Mouse (Mus musculus) kidney, embryonic 15.5 days (tissue): ENCODE measurements around the gene Bcl9l. TPM values are rescaled to one million over a fixed set of nuclear protein-coding genes. Genes with fewer than 3 reads are reported as not detected.

ENCODE experiments used
- ATAC-seq: fragments of 200-750 bp; cut with Nextera tagmentation; replicated peaks from 2 replicates; pipeline ENCODE4 v1.8.0; 2017; ENCODE audit warnings: moderate TSS enrichment; ENCODE audit not compliant: low FRiP score
- H3K27ac ChIP-seq: fragments of 300-500 bp; sonication (generic); 2 replicates; pipeline ENCODE4 v1.5.1; 2015; ENCODE audit warnings: mild to moderate bottlenecking, inconsistent platforms
- H3K27me3 ChIP-seq: fragments of 300-500 bp; sonication (generic); 2 replicates; pipeline ENCODE4 v1.6.1; 2015; ENCODE audit warnings: inconsistent platforms
- H3K36me3 ChIP-seq: fragments of 300-500 bp; sonication (generic); 2 replicates; pipeline ENCODE4 v1.6.1; 2015; ENCODE audit warnings: inconsistent platforms
- H3K4me1 ChIP-seq: fragments of 300-500 bp; sonication (generic); 2 replicates; pipeline ENCODE4 v1.6.1; 2015; ENCODE audit warnings: inconsistent platforms
- H3K4me2 ChIP-seq: fragments of 300-500 bp; sonication (generic); 2 replicates; pipeline ENCODE4 v1.6.1; 2015; ENCODE audit warnings: moderate library complexity, mild to moderate bottlenecking, inconsistent platforms
- H3K4me3 ChIP-seq: fragments of 300-500 bp; sonication (generic); replicated peaks from 2 replicates; pipeline ENCODE4 v1.5.1; 2015; ENCODE audit warnings: mild to moderate bottlenecking, inconsistent platforms
- H3K9ac ChIP-seq: fragments of 300-500 bp; sonication (generic); 2 replicates; pipeline ENCODE4 v1.6.1; 2015; ENCODE audit warnings: mild to moderate bottlenecking, inconsistent platforms
- H3K9me3 ChIP-seq: fragments of 300-500 bp; sonication (generic); replicated peaks from 2 replicates; pipeline ENCODE4 v1.6.1; 2016; ENCODE audit warnings: inconsistent platforms
- WGBS: fragments of 180-500 bp; shearing (Covaris S2); methylation state at CpG from one replicate; pipeline ENCODE4 v1.1.7; 2015; ENCODE audit warnings: mixed read lengths; 5-methylcytosine and 5-hydroxymethylcytosine counted together
- polyA plus RNA-seq: library from polyadenylated mRNA; unstranded; fragments of >200 nt; fragmentation: Nextera tagmentation; extraction: Ambion mirVana; gene quantifications from 2 replicates; pipeline ENCODE4 v1.2.1, GENCODE M21; 2015

Gene Bcl9l
- polyA plus RNA-seq, 1 experiment from 2014 or later: 11.7 TPM

DNA sequence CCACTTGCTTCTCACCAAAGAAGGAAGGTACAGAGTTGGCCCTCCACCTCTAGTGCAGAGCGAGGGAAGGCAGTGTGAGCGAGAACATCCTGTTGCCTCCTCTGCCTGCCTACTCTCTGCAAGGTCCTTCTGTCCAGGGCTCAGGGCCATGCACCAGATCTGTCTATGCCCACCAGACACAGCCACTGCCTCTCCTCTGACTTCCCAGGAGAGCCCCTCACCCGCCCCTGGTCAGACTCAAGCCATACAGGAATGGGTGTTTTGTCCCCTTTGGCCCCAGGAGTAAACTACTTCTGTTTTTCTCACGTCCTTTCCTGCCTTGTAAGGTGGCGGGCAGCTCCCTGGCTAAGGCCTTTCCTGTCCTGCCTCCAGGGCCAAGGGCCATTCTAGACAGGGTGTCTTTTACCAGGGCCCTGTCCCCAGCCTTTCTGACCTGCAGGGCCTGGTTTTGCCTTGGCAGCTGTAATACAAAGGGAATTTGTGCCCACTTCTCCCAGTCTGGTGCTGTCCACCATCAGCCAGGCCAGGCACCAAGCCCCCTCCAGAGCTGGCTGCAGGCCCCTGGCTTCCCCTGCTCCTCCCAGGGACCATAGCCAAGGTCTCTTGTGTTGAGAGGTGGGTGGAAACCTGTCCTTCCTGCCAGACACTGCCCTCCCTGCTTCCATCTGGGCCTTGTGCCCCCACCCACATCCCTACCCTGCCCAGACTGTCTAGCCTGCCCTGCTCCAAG lies 28.4 kb downstream of the Bcl9l start:
- Histone ChIP-seq H3K9ac (no peak overlapping the region), H3K4me2 (no peak overlapping the region), H3K27me3 (no peaks in the 10 kb centered on the region), H3K4me1 (peaks cover 50% of the 10 kb centered on the region), H3K9me3 (no peaks in the 10 kb centered on the region), H3K4me3 (no peak overlapping the region), H3K27ac (no peak overlapping the region), H3K36me3 (peaks cover 33% of the 10 kb centered on the region)
- 70% methylated on average over 5 of the region's 5 CpGs for WGBS
- ATAC-seq: no peak

DNA sequence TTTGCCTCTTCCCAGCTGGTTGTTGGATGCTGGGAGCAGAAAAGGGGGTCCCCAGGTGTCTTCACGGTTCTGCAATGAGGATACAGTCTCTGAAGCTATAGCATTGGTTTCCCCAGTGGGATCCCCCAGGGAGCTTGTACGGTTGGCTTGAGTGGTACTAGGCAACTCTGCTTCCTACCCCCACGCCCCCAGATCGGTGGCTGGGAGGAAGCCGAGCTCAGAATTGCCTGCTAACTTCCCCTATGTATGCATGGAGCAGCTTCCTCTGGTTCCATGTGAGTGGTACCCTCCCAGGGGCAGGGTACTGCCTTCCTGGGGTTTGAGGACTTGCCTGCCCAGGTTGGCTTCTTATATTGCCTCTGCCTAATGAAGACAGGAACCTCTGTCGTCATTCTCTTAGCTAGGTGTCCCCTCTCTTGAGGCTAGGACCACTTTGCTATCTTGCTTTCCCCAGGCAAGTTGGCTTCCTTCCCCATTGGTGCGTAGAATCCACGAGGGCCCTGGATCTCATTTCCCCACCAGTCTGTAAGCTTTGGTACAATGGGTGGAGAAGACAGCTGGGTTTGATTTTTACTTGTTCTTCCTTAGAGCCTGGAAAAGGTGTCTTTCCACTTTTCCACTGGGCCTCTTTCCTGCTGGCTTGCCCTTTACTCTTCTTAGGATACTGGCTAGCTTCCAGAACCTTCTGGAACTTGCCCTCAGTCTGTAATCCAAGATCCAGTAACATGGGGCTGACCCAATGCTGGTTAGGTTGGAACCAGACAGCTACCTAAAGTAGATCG lies 29.5 kb downstream of the Bcl9l start:
- Histone ChIP-seq H3K4me3 (no peak overlapping the region), H3K9ac (no peak overlapping the region), H3K4me1 (peaks cover 50% of the 10 kb centered on the region), H3K9me3 (no peaks in the 10 kb centered on the region), H3K27ac (0 out of 2 replicates have a peak overlapping the region, but pooled peaks have one; percentile 15), H3K36me3 (peaks cover 23% of the 10 kb centered on the region), H3K27me3 (no peaks in the 10 kb centered on the region), H3K4me2 (no peak overlapping the region)
- 65% methylated on average over 9 of the region's 9 CpGs for WGBS
- ATAC-seq: no peak

DNA sequence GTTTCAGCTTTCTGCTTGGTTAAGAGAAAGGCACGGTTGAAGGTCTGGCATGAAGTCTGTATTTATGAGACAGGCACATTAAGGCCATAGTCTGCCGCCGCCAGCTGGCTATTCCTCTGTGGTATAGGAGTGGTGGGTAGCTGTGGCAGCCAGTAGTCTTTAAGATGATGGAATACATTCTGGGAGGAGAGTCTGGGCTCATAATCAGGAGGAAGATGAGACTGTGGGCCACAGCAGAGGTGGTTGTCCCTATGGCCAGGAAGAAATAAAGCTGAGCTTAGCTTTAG lies 30.0 kb downstream of the Bcl9l start:
- no peaks in the 10 kb centered on the region for H3K27me3 ChIP-seq
- no peaks in the 10 kb centered on the region for H3K9me3 ChIP-seq
- peaks cover 50% of the 10 kb centered on the region for H3K4me1 ChIP-seq
- H3K27ac ChIP-seq: no peak overlapping the region
- H3K4me3 ChIP-seq: no peak overlapping the region
- no peak for ATAC-seq
- H3K4me2 ChIP-seq: no peak overlapping the region
- H3K9ac ChIP-seq: no peak overlapping the region
- WGBS: 65% methylated on average over 3 of the region's 3 CpGs
- peaks cover 17% of the 10 kb centered on the region for H3K36me3 ChIP-seq

DNA sequence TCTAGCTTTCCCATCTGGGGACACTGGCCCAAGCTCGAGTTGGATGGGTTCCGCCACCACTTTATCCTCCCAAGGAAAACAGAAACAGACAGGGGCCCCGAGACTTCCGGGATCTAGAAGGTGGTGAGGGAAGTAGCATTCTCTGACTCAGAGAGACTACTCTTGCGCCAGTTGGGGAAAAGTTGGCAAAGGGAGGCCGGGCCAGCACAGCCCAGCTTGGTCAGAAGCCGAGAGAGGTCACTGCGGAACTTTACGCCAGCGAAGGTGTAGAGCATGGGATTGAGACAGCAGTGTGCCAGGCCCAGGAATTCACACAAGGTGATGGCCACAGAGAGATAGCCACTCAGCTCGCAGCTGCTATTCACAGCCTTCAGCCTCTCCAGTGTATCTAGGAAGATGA lies 30.5 kb downstream of the Bcl9l start:
- H3K36me3 ChIP-seq: peaks cover 13% of the 10 kb centered on the region
- no peaks in the 10 kb centered on the region for H3K27me3 ChIP-seq
- no peak overlapping the region for H3K27ac ChIP-seq
- no peak overlapping the region for H3K4me2 ChIP-seq
- peaks cover 48% of the 10 kb centered on the region for H3K4me1 ChIP-seq
- ATAC-seq: no peak
- no peak overlapping the region for H3K9ac ChIP-seq
- H3K4me3 ChIP-seq: no peak overlapping the region
- H3K9me3 ChIP-seq: no peaks in the 10 kb centered on the region
- 88% methylated on average over 11 of the region's 11 CpGs for WGBS

DNA sequence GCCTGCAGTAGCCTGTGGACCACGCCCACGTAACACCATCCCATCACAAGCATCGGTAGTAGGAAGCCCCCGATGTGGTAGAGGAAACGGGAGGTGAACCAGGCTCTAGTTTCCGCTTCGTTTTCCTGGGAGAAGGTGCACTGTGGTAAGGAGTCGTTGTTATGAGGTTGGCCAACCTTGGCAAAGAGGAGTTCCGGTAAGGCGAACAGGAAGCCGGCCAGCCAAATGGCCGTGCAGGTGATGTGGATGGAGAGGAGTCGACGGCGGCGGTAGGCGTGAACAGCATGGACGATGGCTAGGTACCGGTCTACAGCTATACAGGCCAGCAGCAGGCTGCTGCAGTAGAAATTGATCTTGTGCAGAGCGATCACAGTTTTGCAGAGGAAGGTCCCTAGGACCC lies 31.0 kb downstream of the Bcl9l start:
- H3K27me3 ChIP-seq: no peaks in the 10 kb centered on the region
- peaks cover 8% of the 10 kb centered on the region for H3K36me3 ChIP-seq
- 75% methylated on average over 20 of the region's 20 CpGs for WGBS
- H3K4me2 ChIP-seq: no peak overlapping the region
- no peak overlapping the region for H3K9ac ChIP-seq
- no peak overlapping the region for H3K27ac ChIP-seq
- no peak overlapping the region for H3K4me3 ChIP-seq
- H3K4me1 ChIP-seq: peaks cover 45% of the 10 kb centered on the region
- no peaks in the 10 kb centered on the region for H3K9me3 ChIP-seq
- no peak for ATAC-seq

DNA sequence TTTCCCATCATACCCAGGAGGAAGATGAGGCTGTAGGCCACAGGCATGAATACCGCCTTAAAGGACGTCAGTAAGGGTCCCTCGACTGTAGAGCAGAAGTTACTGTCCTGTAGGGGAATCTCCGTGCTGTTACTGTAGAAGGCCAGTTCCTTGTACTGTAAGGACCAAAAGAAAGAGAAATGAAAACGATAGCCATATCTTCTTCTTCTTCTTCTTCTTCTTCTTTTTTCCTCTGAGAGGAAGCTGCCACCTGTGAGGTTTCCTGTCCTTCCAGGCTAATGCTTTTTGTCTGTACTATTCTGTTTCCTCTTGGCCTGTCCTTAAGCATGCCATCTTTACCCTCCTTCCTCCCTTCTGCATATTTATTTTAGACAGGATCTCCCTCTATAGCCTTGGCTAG lies 31.5 kb downstream of the Bcl9l start:
- no peak overlapping the region for H3K4me2 ChIP-seq
- H3K4me1 ChIP-seq: peaks cover 39% of the 10 kb centered on the region
- WGBS: 91% methylated on average over 5 of the region's 5 CpGs
- H3K9ac ChIP-seq: no peak overlapping the region
- ATAC-seq: no peak
- H3K36me3 ChIP-seq: peaks cover 2% of the 10 kb centered on the region
- H3K27me3 ChIP-seq: no peaks in the 10 kb centered on the region
- no peaks in the 10 kb centered on the region for H3K9me3 ChIP-seq
- no peak overlapping the region for H3K4me3 ChIP-seq
- no peak overlapping the region for H3K27ac ChIP-seq

DNA sequence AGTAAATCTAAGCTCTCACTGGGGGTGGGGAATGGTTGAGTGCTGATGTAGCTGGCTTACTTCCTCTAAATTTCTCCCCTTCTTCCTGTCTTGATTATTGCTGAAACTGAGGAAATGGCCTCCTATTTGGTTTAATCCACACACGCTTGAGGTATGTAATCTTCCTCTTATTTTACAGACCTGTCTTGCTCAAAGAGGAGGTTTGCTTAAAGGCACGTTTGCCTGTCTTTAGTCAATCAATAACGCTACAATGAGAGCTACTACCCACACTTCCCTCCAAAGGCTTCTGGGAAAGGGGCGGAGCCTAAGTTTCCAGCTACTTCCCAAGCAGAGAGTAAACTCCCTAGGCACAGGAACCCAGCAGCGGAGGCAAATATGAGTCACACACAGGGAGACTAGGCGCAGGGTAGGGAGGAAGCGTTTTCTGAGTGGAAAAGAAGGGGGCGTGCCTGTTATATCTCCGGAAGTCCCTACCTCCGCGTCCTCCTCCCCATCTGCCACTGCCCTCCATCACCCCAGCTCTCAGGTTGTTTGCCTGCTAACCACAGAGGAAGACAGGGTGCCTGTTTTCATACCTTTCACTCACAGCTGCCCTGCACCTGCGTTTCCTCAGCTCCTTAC lies 32.6 kb downstream of the Bcl9l start:
- H3K4me2 ChIP-seq: peak overlapping the region; percentile 18; the same call in 1 of the 2 replicates
- H3K4me3 ChIP-seq: no peak overlapping the region
- no peak overlapping the region for H3K9ac ChIP-seq
- WGBS: 57% methylated on average over 12 of the region's 12 CpGs
- H3K36me3 ChIP-seq: no peaks in the 10 kb centered on the region
- H3K27ac ChIP-seq: peak overlapping the region; percentile 10
- peak; percentile 59; the same call in 1 of the 2 replicates for ATAC-seq
- no peaks in the 10 kb centered on the region for H3K27me3 ChIP-seq
- peaks cover 28% of the 10 kb centered on the region for H3K4me1 ChIP-seq
- H3K9me3 ChIP-seq: no peaks in the 10 kb centered on the region

DNA sequence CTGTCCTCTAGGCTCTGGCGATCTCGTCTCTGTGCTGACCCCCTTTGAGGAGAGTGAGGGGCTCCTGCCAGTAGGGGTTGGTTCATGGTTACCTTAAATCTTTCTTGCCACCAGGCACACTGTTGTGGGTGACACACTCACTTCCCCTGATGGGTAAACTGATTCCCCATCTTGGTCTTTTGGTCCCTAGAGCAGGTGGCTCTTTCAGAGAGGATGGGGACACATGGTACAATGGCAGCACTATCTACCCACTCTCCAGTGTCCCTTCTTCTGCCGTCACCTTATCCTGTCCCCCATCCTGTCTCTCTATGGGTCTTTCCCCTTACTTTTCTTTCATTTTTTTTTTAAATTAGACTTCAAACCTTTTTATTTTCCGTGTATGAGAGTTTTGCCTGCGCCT lies 33.3 kb downstream of the Bcl9l start:
- no peak for ATAC-seq
- Histone ChIP-seq H3K9me3 (no peaks in the 10 kb centered on the region), H3K4me2 (no peak overlapping the region), H3K36me3 (no peaks in the 10 kb centered on the region), H3K4me3 (no peak overlapping the region), H3K9ac (no peak overlapping the region), H3K27ac (peak overlapping the region; percentile 10; the same call in 1 of the 2 replicates), H3K4me1 (peaks cover 22% of the 10 kb centered on the region), H3K27me3 (no peaks in the 10 kb centered on the region)
- 89% methylated on average over 5 of the region's 5 CpGs for WGBS

DNA sequence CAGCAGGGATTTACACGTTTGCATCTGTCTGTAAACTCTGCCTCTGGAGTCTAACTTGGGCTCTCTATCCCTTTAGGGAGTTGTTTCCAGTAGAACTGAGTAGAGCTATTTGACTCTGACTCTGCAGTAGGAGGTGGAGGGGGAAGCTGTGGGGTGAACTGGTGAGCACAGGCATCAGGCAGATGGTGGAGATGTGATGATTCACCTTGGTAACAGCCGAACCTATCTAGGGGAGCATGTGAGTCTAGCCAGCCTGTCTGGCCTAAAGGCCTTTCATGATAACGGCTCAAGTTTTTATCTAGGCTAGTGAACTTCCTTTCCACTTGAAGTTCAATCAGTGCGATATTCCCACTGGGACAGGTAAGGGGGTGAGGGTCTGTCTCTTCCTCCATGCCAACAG lies 34.7 kb downstream of the Bcl9l start:
- Histone ChIP-seq H3K9ac (no peak overlapping the region), H3K4me2 (no peak overlapping the region), H3K4me3 (no peak overlapping the region), H3K36me3 (no peaks in the 10 kb centered on the region), H3K9me3 (no peaks in the 10 kb centered on the region), H3K27ac (no peak overlapping the region), H3K4me1 (0 out of 2 replicates have a peak, but pooled peaks cover 10% of the 10 kb centered on the region), H3K27me3 (no peaks in the 10 kb centered on the region)
- 75% methylated on average over 4 of the region's 4 CpGs for WGBS
- ATAC-seq: no peak

DNA sequence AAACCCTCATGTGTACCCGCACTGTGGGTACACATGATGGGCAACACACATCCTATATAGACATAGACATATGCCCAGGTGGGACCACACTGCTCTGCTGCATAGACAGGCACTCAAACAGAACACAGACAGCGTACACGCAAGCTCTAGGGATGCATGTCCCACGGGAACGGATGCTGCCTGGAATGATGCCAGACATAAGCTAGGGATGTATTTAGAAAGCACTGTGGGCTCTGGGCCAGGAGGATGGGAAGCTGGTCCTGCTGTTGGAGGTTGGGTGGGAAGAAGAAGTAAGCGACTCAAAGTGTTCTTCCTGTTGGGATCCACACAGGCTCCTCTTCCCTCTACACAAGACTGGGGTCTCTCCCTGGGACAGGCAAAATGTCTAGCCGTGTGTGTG lies 35.4 kb downstream of the Bcl9l start:
- Histone ChIP-seq H3K9ac (no peak overlapping the region), H3K4me1 (0 out of 2 replicates have a peak, but pooled peaks cover 9% of the 10 kb centered on the region), H3K4me2 (no peak overlapping the region), H3K9me3 (no peaks in the 10 kb centered on the region), H3K36me3 (no peaks in the 10 kb centered on the region), H3K4me3 (no peak overlapping the region), H3K27me3 (no peaks in the 10 kb centered on the region), H3K27ac (no peak overlapping the region)
- WGBS: 74% methylated on average over 7 of the region's 7 CpGs
- ATAC-seq: no peak

DNA sequence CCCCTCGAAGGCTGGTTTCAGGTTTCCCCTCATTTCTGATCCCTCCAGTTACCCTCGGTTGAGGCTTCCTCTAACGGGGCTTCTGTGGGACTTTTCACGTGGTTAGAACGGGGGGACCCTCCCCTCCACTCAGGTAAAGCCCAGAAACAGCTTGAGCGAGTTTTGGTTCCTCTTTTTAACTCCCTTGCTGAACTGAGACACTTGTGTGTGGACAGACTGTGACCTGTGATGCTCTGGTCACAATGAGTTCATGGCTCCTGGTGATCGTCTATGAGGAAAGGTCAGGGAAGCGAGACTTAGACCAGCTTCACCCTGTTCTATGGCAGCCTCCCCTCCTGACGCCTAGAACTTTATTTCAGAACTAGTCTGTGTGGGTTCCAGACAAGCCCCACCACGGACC lies 39.3 kb downstream of the Bcl9l start:
- no peaks in the 10 kb centered on the region for H3K9me3 ChIP-seq
- H3K27ac ChIP-seq: no peak overlapping the region
- WGBS: 76% methylated on average over 10 of the region's 10 CpGs
- no peak for ATAC-seq
- H3K27me3 ChIP-seq: no peaks in the 10 kb centered on the region
- no peak overlapping the region for H3K4me3 ChIP-seq
- no peaks in the 10 kb centered on the region for H3K4me1 ChIP-seq
- H3K36me3 ChIP-seq: no peaks in the 10 kb centered on the region
- no peak overlapping the region for H3K9ac ChIP-seq
- no peak overlapping the region for H3K4me2 ChIP-seq

DNA sequence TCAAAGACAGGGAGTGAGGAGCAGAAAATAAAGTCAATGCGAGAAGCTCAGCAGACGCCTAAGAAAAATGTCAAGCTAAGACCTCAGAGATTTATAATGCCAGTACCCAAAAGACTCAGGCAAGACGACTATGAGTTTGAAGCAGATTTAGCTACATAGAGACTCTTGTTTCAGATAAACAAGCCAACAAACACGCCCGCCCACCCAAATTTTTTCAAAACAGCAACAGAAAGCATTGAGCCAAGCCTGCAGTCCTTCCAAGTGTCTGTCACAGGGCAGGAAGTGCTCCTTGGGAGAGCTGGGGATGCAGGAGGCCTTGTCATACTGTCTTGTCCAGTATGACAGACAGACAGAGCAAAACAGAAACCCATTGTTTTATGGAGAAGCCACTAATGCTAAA lies 41.1 kb downstream of the Bcl9l start:
- no peak for ATAC-seq
- Histone ChIP-seq H3K4me3 (no peak overlapping the region), H3K27me3 (no peaks in the 10 kb centered on the region), H3K36me3 (no peaks in the 10 kb centered on the region), H3K4me2 (no peak overlapping the region), H3K9ac (no peak overlapping the region), H3K9me3 (no peaks in the 10 kb centered on the region), H3K27ac (no peak overlapping the region), H3K4me1 (no peaks in the 10 kb centered on the region)
- 59% methylated on average over 5 of the region's 5 CpGs for WGBS
